2 mouse cellular contexts compared by ENCODE assay signal in the genomic region with DNA sequence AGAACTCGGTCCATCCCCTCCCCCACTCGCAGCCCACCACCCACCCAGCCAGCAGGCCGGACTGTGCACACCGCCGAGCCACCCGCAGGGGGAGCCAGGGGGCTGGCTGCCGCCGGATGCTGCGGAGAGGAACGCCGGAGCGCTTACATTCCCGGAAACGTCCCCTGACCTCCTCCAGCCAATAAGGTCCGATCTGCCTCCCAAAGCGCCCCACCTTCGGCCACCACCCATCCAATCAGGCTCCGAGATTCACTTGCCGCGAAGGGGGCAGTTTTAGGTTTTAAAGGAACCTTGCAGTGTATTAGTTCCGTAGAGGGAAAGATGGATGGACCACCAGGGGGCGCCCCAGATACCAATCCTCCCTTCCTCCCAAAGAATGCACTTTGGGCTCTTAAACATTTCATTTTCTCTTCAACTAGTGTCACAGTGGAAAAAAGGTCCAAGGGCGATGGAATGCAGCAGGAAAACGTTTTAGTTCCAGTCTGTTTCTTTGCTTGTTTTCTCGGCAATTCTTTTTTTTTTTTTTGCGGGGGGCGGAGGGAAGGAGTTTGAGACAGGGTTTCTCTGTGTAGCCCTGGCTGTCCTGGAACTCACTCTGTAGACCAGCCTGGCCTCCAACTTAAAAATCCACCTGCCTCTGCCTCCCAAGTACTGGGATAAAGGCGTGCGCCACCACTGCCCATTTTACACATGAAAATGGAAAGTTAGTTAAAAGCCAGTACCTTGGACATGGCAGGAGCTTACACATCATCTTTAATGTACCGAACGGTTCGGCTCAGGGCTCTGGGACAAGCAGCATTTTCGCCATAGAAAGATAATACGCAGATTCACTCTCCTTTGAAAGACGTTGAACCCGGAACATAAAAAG.
TF ChIP-seq lines count a peak whose summit lies in the region.

No protein-coding gene starts in this region.

TF ChIP-seq in C2C12, 6 proteins besides CTCF, POLR2A, EP300 and RAD21:
- TF ChIP-seq FOSL1 (IDR thresholded peaks at IDR 0.05; ENCODE audit: insufficient read depth, low read length, poor library complexity, severe bottlenecking) (no peak), MAX (IDR thresholded peaks at IDR 0.05) (peak; percentile 45), MYOG (IDR thresholded peaks at IDR 0.05; ENCODE audit: control insufficient read depth, extremely low read depth, insufficient read length) (no peak), MYOD1 (IDR thresholded peaks at IDR 0.05; ENCODE audit: control insufficient read depth, insufficient read length, low read depth) (no peak)

TF ChIP-seq in myocyte, 11 proteins besides CTCF, POLR2A, EP300 and RAD21:
- TF ChIP-seq CEBPB (IDR thresholded peaks at IDR 0.05; ENCODE audit: insufficient read depth, poor library complexity, severe bottlenecking) (no peak), TCF12 (IDR thresholded peaks at IDR 0.05; ENCODE audit: insufficient read depth, poor library complexity, severe bottlenecking) (no peak), POLR2AphosphoS2 (IDR thresholded peaks at IDR 0.05; ENCODE audit: insufficient read length, low read depth) (peak; percentile 68), MYOG (IDR thresholded peaks at IDR 0.05; ENCODE audit: control insufficient read depth in 1 of 3, insufficient read depth in 1 of 3, insufficient read length in 2 of 3, low read depth in 2 of 3) (peak in 1 of 3 experiments; percentile 25), MYOD1 (IDR thresholded peaks at IDR 0.05; ENCODE audit: control insufficient read depth in 1 of 3, insufficient read length in 2 of 3, low read depth in 2 of 3) (peak in 1 of 3 experiments; percentile 23), USF1 (IDR thresholded peaks at IDR 0.05; ENCODE audit: low read depth) (no peak), SRF (IDR thresholded peaks at IDR 0.05; ENCODE audit: control insufficient read depth, insufficient read length, low read depth) (no peak), TCF3 (IDR thresholded peaks at IDR 0.05; ENCODE audit: insufficient read length, low read depth) (no peak), MAX (IDR thresholded peaks at IDR 0.05; ENCODE audit: low read depth) (no peak), E2F4 (IDR thresholded peaks at IDR 0.05; ENCODE audit: insufficient read depth) (peak; percentile 73), REST (IDR thresholded peaks at IDR 0.05; ENCODE audit: insufficient read depth, insufficient read length) (no peak)
